Mouse (Mus musculus): ENCODE results near the gene Mapk10.

- TF ChIP-seq CTCF (IDR thresholded peaks at IDR 0.05; ENCODE audit: borderline replicate concordance, control insufficient read depth, extremely low read depth, insufficient read depth, low read length, poor library complexity) (no peak), POLR2A (IDR thresholded peaks at IDR 0.05; ENCODE audit: control insufficient read depth, extremely low read depth, insufficient read depth, low read length, poor library complexity) (no peak)
These were observed 107.1 kb downstream of the Mapk10 start for GRCm38 (mm10) chr5:103104082-103104481.

Data from thymus, adult 2 months (tissue).